ENCODE assay signal across 10 mouse cellular contexts in the genomic region with DNA sequence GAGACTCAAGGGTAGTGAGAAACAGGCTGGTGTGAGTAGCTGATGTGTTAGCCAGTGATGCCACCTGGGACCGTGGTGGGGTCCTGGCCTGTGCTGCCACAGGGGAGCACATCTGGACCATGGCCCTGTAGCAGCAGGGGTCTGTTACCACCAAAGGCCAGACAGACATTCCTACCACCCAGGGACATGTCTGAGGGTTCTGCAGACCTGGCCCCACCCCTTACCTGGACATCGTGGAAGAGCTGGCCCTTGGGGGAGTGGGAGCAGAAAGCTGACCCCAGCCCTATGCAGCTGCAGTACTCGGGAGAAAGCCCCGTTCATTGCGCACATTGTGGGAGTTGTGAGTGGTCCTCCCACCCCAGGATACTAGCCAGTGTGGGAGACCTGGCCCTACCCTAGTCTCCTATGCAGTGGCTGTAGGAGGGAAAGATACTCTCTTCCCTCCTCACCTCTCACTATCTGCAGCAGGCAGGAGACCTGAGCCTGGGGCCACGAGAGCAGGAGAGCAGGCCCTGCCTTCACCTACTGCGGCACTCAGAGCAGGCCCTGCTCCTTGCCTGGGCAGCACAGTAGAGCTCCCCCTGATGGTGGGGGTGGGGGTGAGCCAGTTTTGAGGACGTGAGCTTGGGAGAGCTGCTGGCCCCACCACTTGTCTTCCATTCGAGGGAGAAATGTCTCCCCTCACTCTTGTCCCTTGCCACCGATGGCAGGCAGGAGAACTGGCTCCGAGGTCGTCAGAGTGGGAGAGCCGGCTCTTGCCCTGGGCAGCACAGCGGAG.
DNase-seq lines count a peak whose midpoint lies in the region; ATAC-seq and TF ChIP-seq lines count a peak whose summit lies in the region.
"Had no signal": no experiment of that assay in that cellular context is flagged by ENCODE, and none has a peak within 500 bp of the region (broad histone marks: within the 10 kb centered on the region; RNA-seq: fewer than 3 reads in every experiment).

No protein-coding gene starts in this region.

- H3K9me3 ChIP-seq in E14TG2a.4 (ENCODE audit: low read length), result no peaks in the 10 kb centered on the region
- H3K9me3 ChIP-seq in forebrain, embryonic 16.5 days (ENCODE audit: control insufficient read depth, low read length), result no peaks in the 10 kb centered on the region

- peak; percentile 29; the same call in 1 of the 2 replicates for TF ChIP-seq CTCF in E14TG2a.4 (conservative IDR thresholded peaks at IDR 0.05; ENCODE audit: low read length)

- H3K9ac ChIP-seq in forebrain, embryonic 16.5 days (replicated peaks; ENCODE audit: low read depth, low read length), result no peak overlapping the region

- WGBS in forebrain, embryonic 16.5 days, result 83% methylated on average over 14 of the region's 14 CpGs

- peaks cover 7% of the 10 kb centered on the region for H3K4me1 ChIP-seq in E14TG2a.4 (replicated peaks; ENCODE audit: low read depth, low read length)
- H3K4me1 ChIP-seq in forebrain, embryonic 16.5 days (replicated peaks; ENCODE audit: control insufficient read depth, insufficient read depth, low read length), result no peaks in the 10 kb centered on the region

- H3K27me3 ChIP-seq in E14TG2a.4 (ENCODE audit: insufficient read depth, low read length), result peaks cover 6% of the 10 kb centered on the region; the same call in 1 of the 2 replicates
- no peaks in the 10 kb centered on the region for H3K27me3 ChIP-seq in forebrain, embryonic 16.5 days (replicated peaks; ENCODE audit: control insufficient read depth, insufficient read depth, low read length)

- no peak overlapping the region for H3K4me3 ChIP-seq in E14TG2a.4 (replicated peaks; ENCODE audit: low read length)
- H3K4me3 ChIP-seq in forebrain, embryonic 16.5 days (replicated peaks; ENCODE audit: low read length), result no peak overlapping the region
- H3K4me3 ChIP-seq: erythroblast, embryonic 14.5 days had no signal

- DNase-seq in cerebellum, adult 9-11 months, result peak; percentile 20
- no peak for DNase-seq in cerebellum, adult 11 months
- no peak for DNase-seq in left cerebral cortex, postnatal 25 days (ENCODE audit: low spot score in 2 of 2)
- no peak for DNase-seq in layer of hippocampus, adult 8-10 months (ENCODE audit: low spot score in 2 of 2)
- DNase-seq: adrenal gland, adult 2 months had no signal

- no peaks in the 10 kb centered on the region for H3K36me3 ChIP-seq in E14TG2a.4 (ENCODE audit: insufficient read depth, low read length)
- H3K36me3 ChIP-seq in forebrain, embryonic 16.5 days (ENCODE audit: control insufficient read depth, insufficient read depth), result no peaks in the 10 kb centered on the region

- no peak overlapping the region for H3K4me2 ChIP-seq in forebrain, embryonic 16.5 days (ENCODE audit: low read length)

- peak; percentile 45 for ATAC-seq in forebrain, embryonic 16.5 days
- peak; percentile 30; the same call in 1 of the 2 replicates for ATAC-seq in megakaryocyte progenitor cell, adult 5-6 weeks (replicated peaks; ENCODE audit: poor library complexity)
- no peak for ATAC-seq in granulocyte monocyte progenitor cell, adult 5-6 weeks (replicated peaks; ENCODE audit: poor library complexity, severe bottlenecking)

- intact Hi-C loops in left cerebral cortex, postnatal 25 days (cut with DNase I), result loop anchor here (1.0 to 10.0 kb wide), 2 partner anchors 344 to 491 kb away; no protein-coding TSS in a partner anchor

- no peak overlapping the region for H3K27ac ChIP-seq in forebrain, embryonic 16.5 days (ENCODE audit: low read length)
